Mouse (Mus musculus): Measurements from ENCODE around the gene Cers5. TPM values are rescaled to one million over a fixed set of nuclear protein-coding genes. Genes with fewer than 3 reads are reported as not detected.
"Not testable (repeated sequence)": the region's sequence is repeated elsewhere in the genome, so short reads cannot be mapped to it uniquely, and the experiment has no call there.

The Cers5 gene
- total and polyA plus RNA-seq, 3 experiments, result 0.45 to 6.1 (median 0.77) TPM

DNA sequence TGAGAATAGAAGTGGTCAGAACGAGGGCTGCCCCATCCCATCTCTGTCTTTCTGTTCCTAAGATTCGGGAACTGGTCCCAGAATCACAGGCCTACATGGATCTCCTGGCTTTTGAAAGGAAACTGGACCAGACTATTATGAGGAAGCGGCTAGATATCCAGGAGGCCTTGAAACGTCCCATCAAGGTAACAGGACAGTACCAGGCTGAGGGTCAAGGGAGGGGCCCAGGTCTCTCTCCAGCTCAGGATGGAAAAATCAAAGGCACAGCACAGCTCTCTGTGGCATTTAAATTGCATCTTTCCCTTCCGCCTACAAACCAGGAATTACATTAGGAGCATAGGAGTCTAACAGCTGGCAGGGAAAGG, 69.0 kb downstream of the Cers5 start:
- peaks cover 6% of the 10 kb centered on the region; the same call in 1 of the 2 replicates for H3K9me3 ChIP-seq (replicated peaks)
- no peak overlapping the region for H3K4me3 ChIP-seq (ENCODE audit: low read depth, low read length)
- peaks cover 49% of the 10 kb centered on the region for H3K36me3 ChIP-seq (replicated peaks)
- ATAC-seq (ENCODE audit: extremely low read depth, insufficient number of reproducible peaks, low FRiP score, poor library complexity, severe bottlenecking) (no peak), DNase-seq (ENCODE audit: low spot score) (no peak)
- peaks cover 35% of the 10 kb centered on the region for H3K4me1 ChIP-seq (ENCODE audit: insufficient read depth, low read depth, low read length)
- no peaks in the 10 kb centered on the region for H3K27me3 ChIP-seq (ENCODE audit: insufficient read depth, low read length)
- TF ChIP-seq POLR2AphosphoS5 (IDR thresholded peaks at IDR 0.05; ENCODE audit: insufficient replicate concordance, low read depth, low read length) (no peak), TAL1 (conservative IDR thresholded peaks at IDR 0.05; ENCODE audit: low read depth, low read length) (no peak), GATA2 (IDR thresholded peaks at IDR 0.05; ENCODE audit: borderline replicate concordance, low read depth, low read length) (no peak), GATA1 (IDR thresholded peaks at IDR 0.05; ENCODE audit: borderline replicate concordance, low read length) (no peak), CTCF (IDR thresholded peaks at IDR 0.05; ENCODE audit: low read depth, low read length) (no peak)

DNA sequence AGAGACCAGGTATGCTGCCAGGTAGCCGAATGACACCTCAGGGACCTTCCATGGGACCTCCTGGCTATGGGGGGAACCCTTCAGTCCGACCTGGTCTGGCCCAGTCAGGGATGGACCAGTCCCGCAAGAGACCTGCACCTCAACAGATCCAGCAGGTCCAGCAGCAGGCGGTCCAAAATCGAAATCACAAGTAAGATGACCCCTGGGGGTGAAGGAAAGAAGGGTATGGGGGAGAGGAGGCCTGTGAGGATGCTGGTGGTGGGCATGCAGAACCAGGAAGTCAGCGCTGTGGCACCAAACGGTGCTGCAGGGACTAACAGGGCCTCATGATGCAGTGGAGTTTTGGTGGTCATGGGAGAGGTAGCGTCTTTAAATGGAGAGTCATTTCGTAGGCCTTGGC, 69.6 kb downstream of the Cers5 start:
- TF ChIP-seq GATA1 (IDR thresholded peaks at IDR 0.05; ENCODE audit: borderline replicate concordance, low read length) (no peak), TAL1 (conservative IDR thresholded peaks at IDR 0.05; ENCODE audit: low read depth, low read length) (no peak), CTCF (IDR thresholded peaks at IDR 0.05; ENCODE audit: low read depth, low read length) (no peak), GATA2 (IDR thresholded peaks at IDR 0.05; ENCODE audit: borderline replicate concordance, low read depth, low read length) (no peak), POLR2AphosphoS5 (IDR thresholded peaks at IDR 0.05; ENCODE audit: insufficient replicate concordance, low read depth, low read length) (no peak)
- H3K4me3 ChIP-seq (ENCODE audit: low read depth, low read length), result peak overlapping the region; percentile 17; the same call in 1 of the 2 replicates
- DNase-seq (ENCODE audit: low spot score) (no peak), ATAC-seq (ENCODE audit: extremely low read depth, insufficient number of reproducible peaks, low FRiP score, poor library complexity, severe bottlenecking) (no peak)
- peaks cover 44% of the 10 kb centered on the region for H3K36me3 ChIP-seq (replicated peaks)
- no peaks in the 10 kb centered on the region for H3K27me3 ChIP-seq (ENCODE audit: insufficient read depth, low read length)
- peaks cover 38% of the 10 kb centered on the region for H3K4me1 ChIP-seq (ENCODE audit: insufficient read depth, low read depth, low read length)
- peaks cover 5% of the 10 kb centered on the region; the same call in 1 of the 2 replicates for H3K9me3 ChIP-seq (replicated peaks)

DNA sequence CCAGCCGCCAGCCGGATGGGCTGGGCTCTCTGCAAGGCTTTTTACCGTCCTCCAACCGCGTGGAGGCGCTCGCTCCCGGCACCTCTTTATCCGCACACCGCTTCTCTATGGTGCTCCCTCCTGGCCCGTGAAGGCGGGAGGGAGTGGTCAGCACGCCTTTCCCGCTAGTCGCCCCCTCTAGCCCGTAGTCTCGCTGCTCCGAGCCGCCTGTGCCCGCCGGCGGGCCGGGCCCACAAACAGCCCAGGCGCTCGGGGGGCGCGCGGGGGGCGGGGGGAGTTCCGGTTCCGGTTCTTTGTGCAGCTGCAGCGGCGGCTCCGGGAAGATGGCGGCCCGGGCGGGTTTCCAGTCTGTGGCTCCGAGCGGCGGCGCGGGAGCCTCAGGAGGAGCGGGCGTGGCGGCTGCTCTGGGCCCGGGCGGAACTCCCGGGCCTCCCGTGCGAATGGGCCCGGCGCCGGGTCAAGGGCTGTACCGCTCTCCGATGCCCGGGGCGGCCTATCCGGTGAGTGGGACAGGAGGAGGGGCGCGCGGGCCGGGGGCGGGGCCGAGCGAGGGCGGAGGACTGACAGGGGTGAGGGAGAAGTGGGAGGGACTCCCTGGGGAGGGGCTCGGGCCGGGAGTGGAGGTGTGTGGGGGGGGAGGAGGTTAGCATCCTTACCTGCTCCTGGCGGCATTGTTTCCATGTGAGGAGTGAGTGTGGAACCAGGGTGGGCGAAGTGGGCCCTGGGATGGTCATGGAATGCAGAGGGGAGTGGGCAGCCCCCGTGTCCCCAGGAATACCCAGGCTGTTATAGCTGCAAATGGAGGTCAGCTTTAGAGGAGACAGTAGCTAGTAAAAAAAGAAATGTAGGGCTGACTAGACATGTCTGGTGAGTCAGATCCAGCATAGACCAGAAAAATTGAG, 70.4 kb downstream of the Cers5 start, which contains the start of gene Smarcd1:
Gene Smarcd1, plus strand, starts transcription at position 131 of the 902 bp plus-strand sequence.
- TF ChIP-seq CTCF (IDR thresholded peaks at IDR 0.05; ENCODE audit: low read depth, low read length) (peak; percentile 51), GATA1 (IDR thresholded peaks at IDR 0.05; ENCODE audit: borderline replicate concordance, low read length) (no peak), TAL1 (conservative IDR thresholded peaks at IDR 0.05; ENCODE audit: low read depth, low read length) (no peak)
- peaks cover 37% of the 10 kb centered on the region for H3K36me3 ChIP-seq (replicated peaks)
- peaks cover 38% of the 10 kb centered on the region for H3K4me1 ChIP-seq (ENCODE audit: insufficient read depth, low read depth, low read length)
- H3K27me3 ChIP-seq (ENCODE audit: insufficient read depth, low read length), result 0 out of 2 replicates have a peak, but pooled peaks cover 3% of the 10 kb centered on the region
- DNase-seq (ENCODE audit: low spot score) (peak; percentile 91), ATAC-seq (ENCODE audit: extremely low read depth, insufficient number of reproducible peaks, low FRiP score, poor library complexity, severe bottlenecking) (peak; percentile 89)
- peak within 1 kb of the TSS; percentile 77 for H3K4me3 ChIP-seq (ENCODE audit: low read depth, low read length)
- H3K9me3 ChIP-seq (replicated peaks), result no peaks in the 10 kb centered on the region

DNA sequence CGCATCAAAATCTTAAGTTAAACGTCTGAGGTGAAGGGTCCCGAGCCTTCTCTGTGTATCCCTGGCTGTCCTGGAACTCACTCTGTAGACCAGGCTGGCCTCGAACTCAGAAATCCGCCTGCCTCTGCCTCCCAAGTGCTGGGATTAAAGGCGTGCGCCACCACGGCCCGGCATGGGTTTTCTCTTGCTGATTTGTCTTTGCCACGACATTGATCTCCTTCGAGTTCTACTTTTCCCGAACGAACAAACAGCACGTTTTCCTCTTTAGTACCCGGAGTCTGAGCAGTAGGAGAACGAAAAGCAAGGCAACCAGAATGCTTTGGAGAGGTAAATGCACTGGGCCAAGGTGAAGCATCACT, 71.1 kb downstream of the Cers5 start:
- Histone ChIP-seq H3K4me3 (ENCODE audit: low read depth, low read length) (peak overlapping the region; percentile 77), H3K4me1 (ENCODE audit: insufficient read depth, low read depth, low read length) (peaks cover 38% of the 10 kb centered on the region), H3K36me3 (replicated peaks) (peaks cover 33% of the 10 kb centered on the region)
- not testable (repeated sequence) for H3K27me3 ChIP-seq (ENCODE audit: insufficient read depth, low read length); H3K9me3 ChIP-seq (replicated peaks); ATAC-seq (ENCODE audit: extremely low read depth, insufficient number of reproducible peaks, low FRiP score, poor library complexity, severe bottlenecking); DNase-seq (ENCODE audit: low spot score)

DNA sequence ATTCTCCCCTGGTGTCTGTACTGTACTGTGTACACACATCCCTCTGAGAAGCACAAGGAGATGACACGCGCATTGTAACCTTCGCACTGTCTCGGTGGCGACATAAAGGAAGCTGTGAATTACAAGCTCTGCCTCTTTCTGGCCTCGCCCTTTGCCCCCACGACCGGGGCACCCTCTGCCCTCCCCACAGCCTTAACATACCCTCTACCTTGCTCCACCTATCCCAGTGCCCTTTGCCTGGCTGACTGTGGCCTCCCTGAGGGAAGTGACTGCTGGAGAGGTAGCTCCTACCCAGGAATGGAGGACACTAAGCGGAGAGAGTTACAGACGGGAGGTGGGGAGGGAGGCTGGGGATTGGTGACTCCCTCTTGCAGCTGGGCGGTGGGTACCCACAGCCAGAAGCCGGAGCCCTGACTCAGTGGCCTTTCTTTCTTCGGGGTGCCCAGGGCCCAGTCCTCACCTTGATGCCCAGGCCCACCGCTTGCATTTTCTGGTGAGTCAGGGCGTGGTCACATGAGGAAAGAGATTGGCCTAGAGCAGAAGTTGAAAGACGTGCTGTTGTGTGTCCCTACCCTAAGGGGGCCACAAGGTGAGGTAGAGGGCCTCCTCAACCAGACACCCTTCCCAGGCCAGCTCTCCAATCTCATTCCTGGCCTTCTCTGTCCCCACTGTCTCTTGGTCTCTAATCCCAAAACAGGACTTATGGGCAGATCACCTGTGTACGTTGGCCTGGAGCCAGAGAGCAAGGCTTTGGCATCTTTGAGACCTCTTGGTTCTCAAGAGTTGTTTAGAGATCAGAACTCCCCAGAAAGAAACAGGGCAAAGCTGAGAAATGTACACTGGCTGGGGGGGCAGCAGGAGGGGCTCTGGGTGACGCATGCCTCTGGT, 72.2 kb downstream of the Cers5 start:
- Histone ChIP-seq H3K9me3 (replicated peaks) (no peaks in the 10 kb centered on the region), H3K4me3 (ENCODE audit: low read depth, low read length) (no peak overlapping the region; the same call in 1 of the 2 replicates), H3K36me3 (replicated peaks) (peaks cover 25% of the 10 kb centered on the region), H3K4me1 (ENCODE audit: insufficient read depth, low read depth, low read length) (peaks cover 38% of the 10 kb centered on the region), H3K27me3 (ENCODE audit: insufficient read depth, low read length) (peaks cover 15% of the 10 kb centered on the region)
- TF ChIP-seq CTCF (IDR thresholded peaks at IDR 0.05; ENCODE audit: low read depth, low read length) (no peak), GATA1 (IDR thresholded peaks at IDR 0.05; ENCODE audit: borderline replicate concordance, low read length) (no peak), TAL1 (conservative IDR thresholded peaks at IDR 0.05; ENCODE audit: low read depth, low read length) (no peak), GATA2 (IDR thresholded peaks at IDR 0.05; ENCODE audit: borderline replicate concordance, low read depth, low read length) (no peak), POLR2AphosphoS5 (IDR thresholded peaks at IDR 0.05; ENCODE audit: insufficient replicate concordance, low read depth, low read length) (no peak)
- no peak for ATAC-seq (ENCODE audit: extremely low read depth, insufficient number of reproducible peaks, low FRiP score, poor library complexity, severe bottlenecking)
- no peak for DNase-seq (ENCODE audit: low spot score)

DNA sequence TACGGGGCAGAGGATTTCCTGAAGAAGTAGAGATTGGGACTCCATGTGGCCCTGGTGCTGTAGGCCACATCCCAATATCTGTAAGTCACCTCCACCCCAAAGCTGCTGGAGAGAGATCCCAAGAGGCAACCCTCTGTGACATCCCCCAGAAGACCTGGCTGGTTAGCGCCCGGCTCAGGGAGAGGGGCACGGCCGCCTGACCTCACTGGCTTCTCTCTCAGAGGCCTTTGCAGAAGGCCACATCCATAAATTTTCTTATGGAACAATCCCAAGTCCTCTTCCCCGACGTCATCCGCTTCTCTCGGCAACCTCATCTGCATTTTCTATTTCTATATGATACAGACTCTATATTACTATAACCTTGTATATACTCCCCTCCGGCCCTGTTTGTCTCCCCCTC, 73.0 kb downstream of the Cers5 start:
- TF ChIP-seq POLR2AphosphoS5 (IDR thresholded peaks at IDR 0.05; ENCODE audit: insufficient replicate concordance, low read depth, low read length) (no peak), TAL1 (conservative IDR thresholded peaks at IDR 0.05; ENCODE audit: low read depth, low read length) (no peak), GATA1 (IDR thresholded peaks at IDR 0.05; ENCODE audit: borderline replicate concordance, low read length) (no peak)
- Histone ChIP-seq H3K4me1 (ENCODE audit: insufficient read depth, low read depth, low read length) (peaks cover 38% of the 10 kb centered on the region), H3K36me3 (replicated peaks) (peaks cover 19% of the 10 kb centered on the region), H3K4me3 (ENCODE audit: low read depth, low read length) (no peak overlapping the region), H3K27me3 (ENCODE audit: insufficient read depth, low read length) (peaks cover 21% of the 10 kb centered on the region), H3K9me3 (replicated peaks) (no peaks in the 10 kb centered on the region)
- DNase-seq (ENCODE audit: low spot score), result no peak
- no peak for ATAC-seq (ENCODE audit: extremely low read depth, insufficient number of reproducible peaks, low FRiP score, poor library complexity, severe bottlenecking)
